Mouse (Mus musculus) intestine, embryonic 15.5 days (tissue): ENCODE measurements around the gene Cecr2. TPM values are rescaled to one million over a fixed set of nuclear protein-coding genes. Genes with fewer than 3 reads are reported as not detected.

ENCODE experiments used
- ATAC-seq: fragments of 200-750 bp; cut with Nextera tagmentation; 2 replicates; pipeline ENCODE4 v1.8.0; 2017; ENCODE audit warnings: moderate TSS enrichment, moderate library complexity
- H3K27ac ChIP-seq: fragments of 300-500 bp; sonication (generic); 2 replicates; pipeline ENCODE4 v1.5.1; 2015; ENCODE audit warnings: mild to moderate bottlenecking, inconsistent platforms
- H3K27me3 ChIP-seq: fragments of 300-500 bp; sonication (generic); replicated peaks from 2 replicates; pipeline ENCODE4 v1.6.1; 2015; ENCODE audit warnings: inconsistent platforms
- H3K36me3 ChIP-seq: fragments of 300-500 bp; sonication (generic); 2 replicates; pipeline ENCODE4 v1.6.1; 2015; ENCODE audit warnings: inconsistent platforms
- H3K4me1 ChIP-seq: fragments of 300-500 bp; sonication (generic); replicated peaks from 2 replicates; pipeline ENCODE4 v1.6.1; 2015; ENCODE audit warnings: inconsistent platforms
- H3K4me2 ChIP-seq: fragments of 300-500 bp; sonication (generic); replicated peaks from 2 replicates; pipeline ENCODE4 v1.6.1; 2015; ENCODE audit warnings: mild to moderate bottlenecking, inconsistent platforms
- H3K4me3 ChIP-seq: fragments of 300-500 bp; sonication (generic); replicated peaks from 2 replicates; pipeline ENCODE4 v1.5.1; 2015; ENCODE audit warnings: inconsistent platforms
- H3K9ac ChIP-seq: fragments of 300-500 bp; sonication (generic); 2 replicates; pipeline ENCODE4 v1.6.1; 2015; ENCODE audit warnings: inconsistent platforms
- H3K9me3 ChIP-seq: fragments of 300-500 bp; sonication (generic); 2 replicates; pipeline ENCODE4 v1.6.1; 2016; ENCODE audit warnings: inconsistent platforms
- WGBS: fragments of 180-500 bp; shearing (Covaris S2); methylation state at CpG from one replicate; pipeline ENCODE4 v1.1.7; 2015; 5-methylcytosine and 5-hydroxymethylcytosine counted together
- polyA plus RNA-seq: library from polyadenylated mRNA; unstranded; fragments of >200 nt; fragmentation: Nextera tagmentation; extraction: Ambion mirVana; gene quantifications from 2 replicates; pipeline ENCODE4 v1.2.1, GENCODE M21; 2015

Gene Cecr2
- polyA plus RNA-seq, 1 experiment from 2014 or later, result 1.2 TPM

DNA sequence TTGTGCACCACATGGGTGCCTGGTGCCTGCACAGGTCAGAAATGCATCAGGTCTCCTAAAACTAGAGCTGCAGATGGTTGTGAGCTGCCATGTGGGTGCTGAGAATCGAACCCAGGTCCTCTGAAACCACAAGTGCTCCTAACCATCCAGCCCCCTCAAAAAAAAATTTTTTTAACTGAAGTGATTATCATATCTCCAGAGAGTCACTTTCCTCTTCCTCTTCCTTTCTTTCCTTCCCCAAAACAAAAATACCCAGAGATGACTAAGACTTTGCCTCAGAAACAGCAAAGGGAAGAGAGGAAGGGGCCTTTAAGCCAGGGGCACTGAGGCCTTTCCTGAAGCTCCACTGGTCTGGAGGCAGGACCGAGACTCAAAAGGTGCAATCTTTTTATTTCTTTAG is 116.8 kb downstream of the Cecr2 start:
- 86% methylated on average over 2 of the region's 2 CpGs for WGBS
- Histone ChIP-seq H3K4me1 (no peaks in the 10 kb centered on the region), H3K4me3 (no peak overlapping the region), H3K36me3 (no peaks in the 10 kb centered on the region), H3K9me3 (no peaks in the 10 kb centered on the region), H3K4me2 (no peak overlapping the region), H3K27me3 (no peaks in the 10 kb centered on the region), H3K27ac (no peak overlapping the region), H3K9ac (no peak overlapping the region)
- no peak for ATAC-seq

DNA sequence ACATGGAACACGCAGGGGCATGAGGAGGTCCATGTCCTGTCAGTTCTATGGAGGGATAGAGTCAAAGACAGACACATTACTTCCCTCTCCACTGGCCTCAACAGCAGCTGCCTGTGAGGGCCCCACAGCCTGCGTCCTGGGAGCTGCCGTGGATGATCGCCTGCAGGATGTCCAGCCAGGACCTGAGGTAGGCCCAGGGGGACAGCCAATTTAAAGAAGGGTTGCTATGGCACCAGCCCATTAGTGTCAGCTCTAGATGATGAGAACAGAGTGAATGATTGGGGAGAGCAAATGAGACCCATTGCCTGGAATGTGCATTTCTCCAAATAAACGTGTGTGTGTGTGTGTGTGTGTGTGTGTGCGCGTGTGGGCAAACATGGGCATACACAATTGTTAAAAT is 118.2 kb downstream of the Cecr2 start:
- WGBS, result 66% methylated on average over 7 of the region's 7 CpGs
- no peaks in the 10 kb centered on the region for H3K36me3 ChIP-seq
- ATAC-seq, result no peak
- H3K4me1 ChIP-seq, result no peaks in the 10 kb centered on the region
- no peak overlapping the region for H3K27ac ChIP-seq
- no peak overlapping the region for H3K9ac ChIP-seq
- no peak overlapping the region for H3K4me3 ChIP-seq
- H3K27me3 ChIP-seq, result no peaks in the 10 kb centered on the region
- no peaks in the 10 kb centered on the region for H3K9me3 ChIP-seq
- no peak overlapping the region for H3K4me2 ChIP-seq

DNA sequence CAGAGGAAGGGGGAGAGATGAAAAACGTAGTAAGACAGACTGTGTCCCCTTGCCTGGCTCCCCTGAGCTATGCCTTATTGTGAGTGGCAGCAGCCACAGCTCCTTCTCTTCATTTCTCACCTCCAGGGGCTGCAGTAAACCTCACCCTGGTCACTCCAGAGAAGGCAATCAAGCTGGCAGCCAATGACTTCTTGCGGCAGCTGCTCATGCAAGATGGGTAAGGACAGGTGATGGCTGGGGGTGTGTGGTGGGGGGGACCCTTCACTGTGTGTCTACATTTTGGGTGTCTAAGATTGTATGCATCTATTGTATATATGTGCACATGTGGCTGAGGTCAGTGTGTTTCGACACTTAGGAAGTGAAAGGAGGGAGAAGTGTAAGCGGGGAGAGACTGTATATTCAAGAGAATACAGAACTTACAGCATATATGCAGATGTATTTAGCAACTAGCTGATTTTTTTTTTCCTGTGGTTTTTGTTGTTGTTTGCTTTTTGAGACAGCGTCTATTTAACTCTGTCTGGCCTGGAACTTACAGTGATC is 122.0 kb downstream of the Cecr2 start:
- no peaks in the 10 kb centered on the region for H3K9me3 ChIP-seq
- no peak overlapping the region for H3K9ac ChIP-seq
- H3K27ac ChIP-seq, result no peak overlapping the region
- peaks cover 3% of the 10 kb centered on the region; the same call in 1 of the 2 replicates for H3K36me3 ChIP-seq
- 74% methylated on average over 5 of the region's 5 CpGs for whole genome bisulfite sequencing
- no peak overlapping the region for H3K4me3 ChIP-seq
- no peak overlapping the region for H3K4me2 ChIP-seq
- H3K4me1 ChIP-seq, result no peaks in the 10 kb centered on the region
- no peaks in the 10 kb centered on the region for H3K27me3 ChIP-seq
- no peak for ATAC-seq

DNA sequence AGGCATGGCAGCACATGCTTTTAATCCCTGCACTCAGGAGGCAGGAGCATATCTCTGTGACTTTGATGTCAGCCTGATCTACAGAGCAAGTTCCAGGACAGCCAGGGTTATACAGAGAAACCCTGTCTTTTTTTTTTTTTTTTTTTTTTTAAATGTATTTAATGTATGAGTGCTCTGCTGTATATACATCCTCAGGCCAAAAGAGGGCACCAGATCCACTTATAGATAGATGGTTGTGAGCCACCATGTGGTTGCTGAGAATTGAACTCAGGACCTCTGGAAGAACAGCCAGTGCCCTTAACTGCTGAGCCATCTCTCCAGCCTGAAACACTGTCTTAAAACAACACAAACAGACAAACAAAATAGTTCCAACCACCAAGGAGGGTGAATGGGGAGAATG is 122.7 kb downstream of the Cecr2 start:
- Histone ChIP-seq H3K36me3 (peaks cover 5% of the 10 kb centered on the region), H3K9ac (no peak overlapping the region), H3K27ac (no peak overlapping the region), H3K9me3 (no peaks in the 10 kb centered on the region), H3K4me2 (no peak overlapping the region), H3K4me3 (no peak overlapping the region), H3K27me3 (no peaks in the 10 kb centered on the region), H3K4me1 (no peaks in the 10 kb centered on the region)
- ATAC-seq, result no peak

DNA sequence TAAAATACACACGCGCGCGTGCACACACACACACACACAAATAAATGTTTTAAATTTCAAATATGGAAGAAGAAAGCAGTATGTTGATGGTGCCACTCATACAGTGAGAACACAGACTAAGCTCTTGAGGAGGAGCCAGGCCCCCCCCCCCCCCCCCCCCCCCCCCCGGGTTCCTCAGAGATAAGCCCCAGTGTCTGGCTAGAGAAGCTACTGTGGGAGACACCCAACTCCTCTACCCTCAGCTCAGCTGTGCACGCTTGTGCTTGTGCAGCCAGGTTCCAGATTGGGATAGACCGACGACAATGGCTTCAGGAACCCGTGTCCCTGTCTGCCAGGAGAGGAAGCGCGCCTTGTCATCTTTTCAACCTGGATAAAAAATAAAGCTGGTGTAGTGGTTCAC is 124.0 kb downstream of the Cecr2 start:
- 85% methylated on average over 11 of the region's 11 CpGs for WGBS
- ATAC-seq, result 0 out of 2 replicates have a peak, but pooled peaks have one; percentile 48
- H3K9me3 ChIP-seq, result no peaks in the 10 kb centered on the region
- H3K9ac ChIP-seq, result no peak overlapping the region
- H3K27me3 ChIP-seq, result no peaks in the 10 kb centered on the region
- no peak overlapping the region for H3K27ac ChIP-seq
- H3K36me3 ChIP-seq, result peaks cover 13% of the 10 kb centered on the region
- H3K4me1 ChIP-seq, result no peaks in the 10 kb centered on the region
- H3K4me3 ChIP-seq, result no peak overlapping the region
- H3K4me2 ChIP-seq, result no peak overlapping the region

DNA sequence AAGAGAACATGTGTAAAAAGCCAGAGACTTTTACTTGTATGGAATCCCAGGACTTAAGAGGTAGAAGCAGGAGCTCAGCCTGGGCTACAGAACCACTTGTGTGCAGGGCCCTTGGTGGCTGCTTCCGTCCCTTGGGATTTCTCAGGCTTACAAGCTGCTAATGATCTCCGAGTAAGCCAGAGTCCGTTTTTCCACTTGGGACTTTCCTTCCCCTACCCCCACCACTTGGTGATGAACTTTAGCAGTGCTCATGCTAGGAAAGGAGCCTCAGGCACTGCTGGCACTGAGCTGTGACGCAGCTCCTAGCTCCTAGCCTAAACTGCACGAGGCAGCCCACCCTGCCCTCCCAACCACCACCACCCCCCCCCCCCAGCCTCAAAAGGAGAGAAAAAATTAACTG is 124.5 kb downstream of the Cecr2 start:
- Histone ChIP-seq H3K36me3 (peaks cover 18% of the 10 kb centered on the region), H3K4me2 (no peak overlapping the region), H3K4me1 (no peaks in the 10 kb centered on the region), H3K4me3 (no peak overlapping the region), H3K9me3 (no peaks in the 10 kb centered on the region), H3K27me3 (no peaks in the 10 kb centered on the region), H3K27ac (no peak overlapping the region), H3K9ac (no peak overlapping the region)
- WGBS, result 68% methylated on average over 5 of the region's 5 CpGs
- no peak for ATAC-seq

DNA sequence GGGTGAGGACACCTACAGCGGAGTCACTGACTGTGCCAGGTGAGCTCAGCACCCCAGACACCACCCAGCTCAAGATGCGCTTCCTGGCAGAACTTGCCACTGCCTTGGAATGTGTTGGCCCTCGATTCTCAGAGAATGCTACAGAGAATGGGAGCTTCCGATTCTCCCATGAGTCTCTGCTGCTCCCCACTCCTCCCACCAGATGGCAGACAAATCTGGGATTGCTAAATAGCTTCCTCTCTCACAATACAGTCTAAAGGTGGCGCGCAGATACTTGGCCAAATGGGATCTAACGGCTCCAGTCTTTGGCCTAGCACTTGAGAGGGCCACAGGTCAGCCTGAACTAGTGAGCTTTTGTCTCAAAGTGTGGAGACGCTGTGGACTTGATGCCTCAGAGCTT is 126.8 kb downstream of the Cecr2 start:
- WGBS, result 86% methylated on average over 8 of the region's 8 CpGs
- no peak overlapping the region for H3K27ac ChIP-seq
- no peaks in the 10 kb centered on the region for H3K4me1 ChIP-seq
- no peak for ATAC-seq
- H3K9me3 ChIP-seq, result no peaks in the 10 kb centered on the region
- no peak overlapping the region for H3K9ac ChIP-seq
- no peak overlapping the region for H3K4me3 ChIP-seq
- H3K27me3 ChIP-seq, result no peaks in the 10 kb centered on the region
- no peak overlapping the region for H3K4me2 ChIP-seq
- peaks cover 28% of the 10 kb centered on the region for H3K36me3 ChIP-seq

DNA sequence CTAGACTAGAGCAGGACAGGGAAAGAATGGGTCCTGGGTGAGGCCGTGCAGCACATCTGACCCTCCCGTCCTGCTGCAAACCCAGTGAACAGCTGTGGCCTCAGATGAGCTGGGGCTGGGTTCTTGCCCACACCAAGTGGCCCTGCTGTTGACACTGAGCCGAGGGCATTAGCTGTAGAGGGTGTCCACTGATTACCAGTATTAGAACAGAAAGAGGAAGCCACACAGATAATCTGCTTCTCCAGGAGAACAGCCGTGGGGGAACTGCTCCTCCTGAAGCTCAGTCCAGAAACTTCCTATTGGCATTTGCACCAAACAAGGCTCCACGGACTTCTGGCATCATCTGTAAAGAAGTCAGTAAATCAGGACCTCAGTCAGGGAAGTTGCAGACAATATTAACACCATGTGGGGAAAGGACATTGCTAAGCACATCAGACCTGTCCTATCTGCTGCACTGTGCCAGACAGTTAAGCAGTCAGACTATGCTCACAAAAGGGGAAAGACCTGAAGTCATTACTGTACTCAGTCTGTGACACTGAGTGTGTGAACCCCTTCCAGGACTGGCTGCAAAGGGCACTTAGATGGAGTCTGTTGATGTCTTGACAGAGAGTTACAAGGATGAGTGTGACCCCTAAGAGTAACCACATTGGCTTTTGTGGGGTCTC is 129.4 kb downstream of the Cecr2 start:
- 83% methylated on average over 5 of the region's 5 CpGs for WGBS
- H3K9me3 ChIP-seq, result no peaks in the 10 kb centered on the region
- H3K9ac ChIP-seq, result no peak overlapping the region
- H3K36me3 ChIP-seq, result peaks cover 33% of the 10 kb centered on the region
- H3K4me2 ChIP-seq, result no peak overlapping the region
- no peaks in the 10 kb centered on the region for H3K4me1 ChIP-seq
- no peak for ATAC-seq
- no peaks in the 10 kb centered on the region for H3K27me3 ChIP-seq
- H3K4me3 ChIP-seq, result no peak overlapping the region
- no peak overlapping the region for H3K27ac ChIP-seq

DNA sequence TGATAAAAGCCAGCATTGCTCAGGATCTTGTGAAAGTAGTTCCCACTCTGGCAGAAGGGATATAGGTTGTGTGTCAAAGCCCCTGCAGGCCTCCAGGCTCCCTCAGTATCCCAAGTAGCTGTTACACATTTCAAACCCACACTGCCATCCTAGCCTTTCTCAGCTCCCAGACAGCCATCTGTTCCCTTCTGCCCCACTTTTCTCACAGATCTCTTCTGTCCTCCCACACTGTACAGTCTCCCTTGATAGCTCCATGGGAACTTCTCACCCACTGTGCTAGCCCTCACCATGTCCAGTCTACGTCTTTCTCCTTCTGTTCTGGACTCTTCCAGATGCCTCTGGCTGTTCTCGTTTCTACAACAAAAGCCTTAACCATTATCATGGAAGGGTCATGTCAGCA is 129.9 kb downstream of the Cecr2 start:
- no peak overlapping the region for H3K9ac ChIP-seq
- H3K4me3 ChIP-seq, result no peak overlapping the region
- no peaks in the 10 kb centered on the region for H3K9me3 ChIP-seq
- no peaks in the 10 kb centered on the region for H3K4me1 ChIP-seq
- no peak overlapping the region for H3K27ac ChIP-seq
- H3K36me3 ChIP-seq, result peaks cover 33% of the 10 kb centered on the region
- H3K4me2 ChIP-seq, result no peak overlapping the region
- ATAC-seq, result no peak
- 89% methylated on average over 2 of the region's 2 CpGs for whole genome bisulfite sequencing
- H3K27me3 ChIP-seq, result no peaks in the 10 kb centered on the region

DNA sequence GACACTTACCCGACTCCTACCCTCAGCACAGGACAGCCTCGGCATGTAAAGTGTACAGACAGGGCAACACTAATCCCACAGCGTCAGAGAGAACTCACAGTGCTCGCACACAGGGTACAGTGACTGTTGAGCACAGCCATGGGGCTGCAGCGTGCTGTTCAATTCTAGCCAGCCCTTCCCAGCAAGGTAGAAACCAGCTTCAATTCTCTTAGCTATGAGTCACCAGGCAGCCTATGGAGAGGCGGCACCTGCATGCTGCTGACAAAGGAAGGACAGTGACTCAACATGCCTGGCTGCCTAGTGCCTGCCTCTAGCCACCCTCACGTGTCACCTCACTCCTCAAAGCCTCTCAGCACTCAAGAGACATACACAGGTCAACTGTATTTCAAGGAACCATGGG is 131.8 kb downstream of the Cecr2 start:
- no peaks in the 10 kb centered on the region for H3K9me3 ChIP-seq
- peaks cover 41% of the 10 kb centered on the region for H3K36me3 ChIP-seq
- WGBS, result 77% methylated on average over 7 of the region's 7 CpGs
- no peak overlapping the region for H3K4me2 ChIP-seq
- H3K27me3 ChIP-seq, result no peaks in the 10 kb centered on the region
- no peaks in the 10 kb centered on the region for H3K4me1 ChIP-seq
- H3K9ac ChIP-seq, result no peak overlapping the region
- no peak overlapping the region for H3K27ac ChIP-seq
- peak; percentile 31; the same call in 1 of the 2 replicates for ATAC-seq
- no peak overlapping the region for H3K4me3 ChIP-seq

DNA sequence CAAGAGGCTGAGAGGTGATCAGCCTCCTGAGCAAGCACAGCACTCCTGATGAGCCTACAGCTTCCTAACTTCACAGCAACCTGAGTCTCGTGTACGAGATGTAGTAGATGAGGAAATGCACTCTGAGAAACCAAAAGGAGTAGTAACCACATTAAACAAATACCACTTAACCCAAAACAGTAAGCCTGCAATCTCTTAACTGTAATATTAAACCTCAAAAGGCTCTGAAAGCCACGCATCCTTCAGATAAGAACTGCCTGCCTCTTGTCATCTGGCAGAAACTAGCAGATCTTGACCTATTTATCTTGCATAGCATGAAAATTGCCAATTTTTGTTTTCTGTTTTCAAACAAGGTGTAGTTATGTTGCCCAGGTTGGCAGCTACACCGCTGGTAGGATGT is 132.7 kb downstream of the Cecr2 start:
- Histone ChIP-seq H3K36me3 (peaks cover 42% of the 10 kb centered on the region), H3K27me3 (no peaks in the 10 kb centered on the region), H3K27ac (no peak overlapping the region), H3K4me2 (no peak overlapping the region), H3K9ac (no peak overlapping the region), H3K4me1 (no peaks in the 10 kb centered on the region), H3K4me3 (no peak overlapping the region), H3K9me3 (no peaks in the 10 kb centered on the region)
- 85% methylated on average over 4 of the region's 4 CpGs for WGBS
- ATAC-seq, result no peak

DNA sequence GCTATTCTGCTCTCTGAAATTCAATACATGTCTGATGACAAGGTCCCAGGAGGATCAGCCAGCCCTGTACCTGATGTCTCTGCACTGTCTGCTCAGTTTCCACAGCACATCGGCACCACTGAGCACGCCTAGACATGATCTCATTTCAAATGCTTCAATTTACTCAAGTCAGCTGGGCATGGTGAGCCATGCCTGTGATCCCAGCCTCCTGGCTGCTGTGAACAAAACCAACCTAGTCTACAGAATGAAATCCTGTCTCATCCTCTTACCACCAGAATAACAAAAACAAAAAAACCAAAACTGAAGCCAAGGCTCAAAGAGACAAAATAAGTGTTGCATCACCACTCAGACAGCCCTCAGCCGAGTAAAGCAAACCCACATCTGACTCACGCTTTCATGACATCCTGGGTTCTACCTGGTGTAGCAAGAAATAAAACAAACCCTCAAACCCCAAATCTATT is 133.4 kb downstream of the Cecr2 start:
- H3K4me2 ChIP-seq, result no peak overlapping the region
- no peaks in the 10 kb centered on the region for H3K4me1 ChIP-seq
- 87% methylated on average over 4 of the region's 4 CpGs for WGBS
- H3K4me3 ChIP-seq, result no peak overlapping the region
- H3K27ac ChIP-seq, result no peak overlapping the region
- H3K9me3 ChIP-seq, result no peaks in the 10 kb centered on the region
- no peak overlapping the region for H3K9ac ChIP-seq
- peaks cover 38% of the 10 kb centered on the region for H3K36me3 ChIP-seq
- ATAC-seq, result no peak
- H3K27me3 ChIP-seq, result no peaks in the 10 kb centered on the region

DNA sequence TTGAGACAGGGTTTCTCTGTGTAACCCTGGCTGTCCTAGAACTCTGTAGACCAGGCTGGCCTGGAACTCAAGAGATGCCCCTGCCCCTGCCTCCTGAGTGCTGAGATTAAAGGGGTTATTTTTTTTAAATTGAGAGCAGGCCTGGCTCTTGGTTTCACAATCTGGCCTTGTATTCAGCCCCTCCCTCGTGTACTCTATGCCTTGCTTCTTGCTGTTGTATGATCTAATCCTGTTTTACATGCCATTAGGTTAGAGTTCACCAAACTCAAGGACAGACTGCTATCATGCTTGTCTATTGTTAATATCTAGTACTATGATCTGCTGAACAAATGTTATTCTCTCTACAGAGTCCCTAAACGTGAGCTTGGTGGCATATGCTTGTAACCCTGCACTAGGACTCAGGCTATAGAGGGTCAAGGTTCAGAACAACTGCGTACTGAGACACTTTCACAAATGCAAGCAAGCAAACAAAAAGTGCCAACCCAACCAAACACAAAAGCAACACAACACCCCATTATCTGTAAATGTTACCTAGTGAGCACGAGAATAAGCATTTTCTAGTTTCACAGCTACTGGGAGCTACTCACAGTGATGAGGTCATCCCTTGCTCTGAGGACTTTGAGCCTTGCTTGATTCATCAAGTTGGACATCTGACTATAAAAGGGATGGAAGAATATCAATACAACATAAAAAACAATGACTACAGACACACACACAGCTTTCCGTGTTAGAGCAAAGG is 141.0 kb downstream of the Cecr2 start:
- H3K4me1 ChIP-seq, result no peaks in the 10 kb centered on the region
- peaks cover 36% of the 10 kb centered on the region for H3K36me3 ChIP-seq

More for the DNA sequence above, 141.0 kb downstream of the Cecr2 start:
- Histone ChIP-seq H3K27me3 (no peaks in the 10 kb centered on the region), H3K4me3 (no peak overlapping the region), H3K27ac (no peak overlapping the region), H3K9ac (no peak overlapping the region), H3K4me2 (no peak overlapping the region), H3K9me3 (no peaks in the 10 kb centered on the region)
- peak; percentile 68; the same call in 1 of the 2 replicates for ATAC-seq
- 69% methylated on average over 5 of the region's 5 CpGs for WGBS
